Mouse (Mus musculus): Measurements from ENCODE around the gene Abca5. TPM values are rescaled to one million over a fixed set of nuclear protein-coding genes. Genes with fewer than 3 reads are reported as not detected.
A peak's percentile ranks its signal among the peaks of the same experiment; 100 is the strongest.
"Not testable (repeated sequence)": the region's sequence is repeated elsewhere in the genome, so short reads cannot be mapped to it uniquely, and the experiment has no call there.

Gene Abca5
- polyA plus RNA-seq, 1 experiment from 2014 or later: 0.81 TPM

- H3K9me3 ChIP-seq (replicated peaks; ENCODE audit: control insufficient read depth, low read length): no peaks in the 10 kb centered on the region
- WGBS (ENCODE audit: insufficient replicate concordance): 66% methylated on average over 13 of the region's 13 CpGs
- H3K36me3 ChIP-seq (ENCODE audit: control insufficient read depth, insufficient read depth): no peaks in the 10 kb centered on the region
- no peaks in the 10 kb centered on the region for H3K27me3 ChIP-seq (ENCODE audit: control insufficient read depth, insufficient read depth, low read depth, low read length)
- H3K27ac ChIP-seq (ENCODE audit: low read length): peak overlapping the region; percentile 52
- H3K4me2 ChIP-seq (ENCODE audit: low read depth, low read length): no peak overlapping the region
- no peaks in the 10 kb centered on the region for H3K4me1 ChIP-seq (ENCODE audit: control insufficient read depth, low read depth, low read length)
- H3K4me3 ChIP-seq (ENCODE audit: low read depth, low read length): no peak overlapping the region
- no peak overlapping the region for H3K9ac ChIP-seq (ENCODE audit: low read depth, low read length)
- peak; percentile 85 for ATAC-seq (ENCODE audit: low read depth)
These were observed 30.1 kb upstream of the Abca5 start for GRCm38 (mm10) chr11:110367638-110368037.

- no peak overlapping the region for H3K9ac ChIP-seq (ENCODE audit: low read depth, low read length)
- H3K27me3 ChIP-seq (ENCODE audit: control insufficient read depth, insufficient read depth, low read depth, low read length): no peaks in the 10 kb centered on the region
- H3K4me2 ChIP-seq (ENCODE audit: low read depth, low read length): no peak overlapping the region
- WGBS (ENCODE audit: insufficient replicate concordance): 53% methylated on average over 3 of the region's 3 CpGs
- ATAC-seq (ENCODE audit: low read depth): no peak
- no peaks in the 10 kb centered on the region for H3K36me3 ChIP-seq (ENCODE audit: control insufficient read depth, insufficient read depth)
- H3K4me1 ChIP-seq (ENCODE audit: control insufficient read depth, low read depth, low read length): no peaks in the 10 kb centered on the region
- peak overlapping the region; percentile 52 for H3K27ac ChIP-seq (ENCODE audit: low read length)
- no peak overlapping the region for H3K4me3 ChIP-seq (ENCODE audit: low read depth, low read length)
- no peaks in the 10 kb centered on the region for H3K9me3 ChIP-seq (replicated peaks; ENCODE audit: control insufficient read depth, low read length)
These were observed 29.4 kb upstream of the Abca5 start for GRCm38 (mm10) chr11:110366902-110367301.

DNA sequence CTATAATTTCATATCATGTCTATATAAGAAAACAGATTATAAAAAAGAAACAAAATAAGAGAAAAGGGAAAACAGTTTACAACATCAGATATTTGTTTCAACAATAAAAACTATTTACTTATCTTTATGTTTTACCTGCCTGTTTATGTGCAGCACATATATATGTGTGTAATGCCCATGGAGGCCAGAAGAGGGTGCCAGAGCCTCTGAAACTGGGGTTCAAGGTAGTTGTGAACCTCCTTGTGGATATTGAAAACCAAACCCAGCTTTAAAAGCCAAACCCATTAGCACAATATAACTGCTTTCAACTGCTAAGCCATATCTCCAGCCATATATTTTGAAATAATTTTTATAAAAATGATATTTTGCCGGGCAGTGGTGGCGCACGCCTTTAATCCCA lies 27.5 kb upstream of the Abca5 start:
- 68% methylated on average over 3 of the region's 3 CpGs for WGBS (ENCODE audit: insufficient replicate concordance)
- no peaks in the 10 kb centered on the region for H3K4me1 ChIP-seq (ENCODE audit: control insufficient read depth, low read depth, low read length)
- no peaks in the 10 kb centered on the region for H3K9me3 ChIP-seq (replicated peaks; ENCODE audit: control insufficient read depth, low read length)
- H3K36me3 ChIP-seq (ENCODE audit: control insufficient read depth, insufficient read depth): no peaks in the 10 kb centered on the region
- H3K4me2 ChIP-seq (ENCODE audit: low read depth, low read length): no peak overlapping the region
- H3K4me3 ChIP-seq (ENCODE audit: low read depth, low read length): no peak overlapping the region
- H3K27me3 ChIP-seq (ENCODE audit: control insufficient read depth, insufficient read depth, low read depth, low read length): no peaks in the 10 kb centered on the region
- ATAC-seq (ENCODE audit: low read depth): no peak
- no peak overlapping the region for H3K9ac ChIP-seq (ENCODE audit: low read depth, low read length)
- no peak overlapping the region for H3K27ac ChIP-seq (ENCODE audit: low read length)

GRCm38 (mm10) chr11:110357756-110358551 lies 20.4 kb upstream of the Abca5 start:
- WGBS (ENCODE audit: insufficient replicate concordance): 54% methylated on average over 16 of the region's 16 CpGs
- Histone ChIP-seq H3K9ac (ENCODE audit: low read depth, low read length) (no peak overlapping the region), H3K27ac (ENCODE audit: low read length) (no peak overlapping the region), H3K36me3 (ENCODE audit: control insufficient read depth, insufficient read depth) (no peaks in the 10 kb centered on the region), H3K4me1 (ENCODE audit: control insufficient read depth, low read depth, low read length) (no peaks in the 10 kb centered on the region), H3K9me3 (replicated peaks; ENCODE audit: control insufficient read depth, low read length) (no peaks in the 10 kb centered on the region), H3K27me3 (ENCODE audit: control insufficient read depth, insufficient read depth, low read depth, low read length) (no peaks in the 10 kb centered on the region), H3K4me2 (ENCODE audit: low read depth, low read length) (no peak overlapping the region), H3K4me3 (ENCODE audit: low read depth, low read length) (no peak overlapping the region)
- no peak for ATAC-seq (ENCODE audit: low read depth)

- not testable (repeated sequence) for H3K4me3 ChIP-seq (ENCODE audit: low read depth, low read length); H3K4me1 ChIP-seq (ENCODE audit: control insufficient read depth, low read depth, low read length); H3K9me3 ChIP-seq (replicated peaks; ENCODE audit: control insufficient read depth, low read length); H3K36me3 ChIP-seq (ENCODE audit: control insufficient read depth, insufficient read depth); ATAC-seq (ENCODE audit: low read depth); H3K27ac ChIP-seq (ENCODE audit: low read length); H3K4me2 ChIP-seq (ENCODE audit: low read depth, low read length); H3K9ac ChIP-seq (ENCODE audit: low read depth, low read length); H3K27me3 ChIP-seq (ENCODE audit: control insufficient read depth, insufficient read depth, low read depth, low read length)
- WGBS (ENCODE audit: insufficient replicate concordance): 62% methylated on average over 9 of the region's 9 CpGs
These were observed 17.6 kb upstream of the Abca5 start for GRCm38 (mm10) chr11:110355131-110355530.

- no peak overlapping the region for H3K4me2 ChIP-seq (ENCODE audit: low read depth, low read length)
- H3K9me3 ChIP-seq (replicated peaks; ENCODE audit: control insufficient read depth, low read length): no peaks in the 10 kb centered on the region
- no peak overlapping the region for H3K4me3 ChIP-seq (ENCODE audit: low read depth, low read length)
- no peaks in the 10 kb centered on the region for H3K36me3 ChIP-seq (ENCODE audit: control insufficient read depth, insufficient read depth)
- ATAC-seq (ENCODE audit: low read depth): no peak
- no peak overlapping the region for H3K27ac ChIP-seq (ENCODE audit: low read length)
- 65% methylated on average over 9 of the region's 9 CpGs for WGBS (ENCODE audit: insufficient replicate concordance)
- H3K4me1 ChIP-seq (ENCODE audit: control insufficient read depth, low read depth, low read length): no peaks in the 10 kb centered on the region
- no peak overlapping the region for H3K9ac ChIP-seq (ENCODE audit: low read depth, low read length)
- no peaks in the 10 kb centered on the region for H3K27me3 ChIP-seq (ENCODE audit: control insufficient read depth, insufficient read depth, low read depth, low read length)
These were observed 16.7 kb upstream of the Abca5 start for GRCm38 (mm10) chr11:110354261-110354660.

GRCm38 (mm10) chr11:110348170-110348569 lies 10.7 kb upstream of the Abca5 start:
- H3K4me3 ChIP-seq (ENCODE audit: low read depth, low read length): no peak overlapping the region
- ATAC-seq (ENCODE audit: low read depth): no peak
- no peaks in the 10 kb centered on the region for H3K36me3 ChIP-seq (ENCODE audit: control insufficient read depth, insufficient read depth)
- no peaks in the 10 kb centered on the region for H3K27me3 ChIP-seq (ENCODE audit: control insufficient read depth, insufficient read depth, low read depth, low read length)
- no peaks in the 10 kb centered on the region for H3K4me1 ChIP-seq (ENCODE audit: control insufficient read depth, low read depth, low read length)
- H3K4me2 ChIP-seq (ENCODE audit: low read depth, low read length): no peak overlapping the region
- H3K9me3 ChIP-seq (replicated peaks; ENCODE audit: control insufficient read depth, low read length): no peaks in the 10 kb centered on the region
- WGBS (ENCODE audit: insufficient replicate concordance): 51% methylated on average over 2 of the region's 2 CpGs
- no peak overlapping the region for H3K27ac ChIP-seq (ENCODE audit: low read length)
- H3K9ac ChIP-seq (ENCODE audit: low read depth, low read length): no peak overlapping the region

- Histone ChIP-seq H3K9ac (ENCODE audit: low read depth, low read length) (no peak overlapping the region), H3K4me1 (ENCODE audit: control insufficient read depth, low read depth, low read length) (no peaks in the 10 kb centered on the region), H3K4me3 (ENCODE audit: low read depth, low read length) (no peak overlapping the region), H3K27ac (ENCODE audit: low read length) (no peak overlapping the region), H3K36me3 (ENCODE audit: control insufficient read depth, insufficient read depth) (no peaks in the 10 kb centered on the region), H3K27me3 (ENCODE audit: control insufficient read depth, insufficient read depth, low read depth, low read length) (no peaks in the 10 kb centered on the region), H3K9me3 (replicated peaks; ENCODE audit: control insufficient read depth, low read length) (no peaks in the 10 kb centered on the region), H3K4me2 (ENCODE audit: low read depth, low read length) (no peak overlapping the region)
- 45% methylated on average over 6 of the region's 6 CpGs for WGBS (ENCODE audit: insufficient replicate concordance)
- no peak for ATAC-seq (ENCODE audit: low read depth)
These were observed 10.3 kb upstream of the Abca5 start for GRCm38 (mm10) chr11:110347768-110348167.

GRCm38 (mm10) chr11:110336814-110337288 lies 665 bp downstream of the Abca5 start:
- peak; percentile 2; the same call in 1 of the 2 replicates for ATAC-seq (ENCODE audit: low read depth)
- 2% methylated on average over 18 of the region's 18 CpGs for WGBS (ENCODE audit: insufficient replicate concordance)

More at GRCm38 (mm10) chr11:110336814-110337288, 665 bp downstream of the Abca5 start:
- Histone ChIP-seq H3K4me2 (ENCODE audit: low read depth, low read length) (peak overlapping the region; percentile 91), H3K9ac (ENCODE audit: low read depth, low read length) (peak overlapping the region; percentile 58), H3K9me3 (replicated peaks; ENCODE audit: control insufficient read depth, low read length) (no peaks in the 10 kb centered on the region), H3K27ac (ENCODE audit: low read length) (no peak overlapping the region), H3K36me3 (ENCODE audit: control insufficient read depth, insufficient read depth) (no peaks in the 10 kb centered on the region), H3K4me1 (ENCODE audit: control insufficient read depth, low read depth, low read length) (peaks cover 7% of the 10 kb centered on the region), H3K27me3 (ENCODE audit: control insufficient read depth, insufficient read depth, low read depth, low read length) (peaks cover 10% of the 10 kb centered on the region), H3K4me3 (ENCODE audit: low read depth, low read length) (peak overlapping the region; percentile 78)

All from liver, embryonic 16.5 days (tissue).